Mouse (Mus musculus) intestine, embryonic 15.5 days (tissue): Measurements from ENCODE around the gene Sytl2. TPM values are rescaled to one million over a fixed set of nuclear protein-coding genes. Genes with fewer than 3 reads are reported as not detected.

Experiments used
- ATAC-seq: fragments of 200-750 bp; cut with Nextera tagmentation; 2 replicates; pipeline ENCODE4 v1.8.0; 2017; ENCODE audit warnings: moderate TSS enrichment, moderate library complexity
- H3K27ac ChIP-seq: fragments of 300-500 bp; sonication (generic); 2 replicates; pipeline ENCODE4 v1.5.1; 2015; ENCODE audit warnings: mild to moderate bottlenecking, inconsistent platforms
- H3K27me3 ChIP-seq: fragments of 300-500 bp; sonication (generic); replicated peaks from 2 replicates; pipeline ENCODE4 v1.6.1; 2015; ENCODE audit warnings: inconsistent platforms
- H3K36me3 ChIP-seq: fragments of 300-500 bp; sonication (generic); 2 replicates; pipeline ENCODE4 v1.6.1; 2015; ENCODE audit warnings: inconsistent platforms
- H3K4me1 ChIP-seq: fragments of 300-500 bp; sonication (generic); replicated peaks from 2 replicates; pipeline ENCODE4 v1.6.1; 2015; ENCODE audit warnings: inconsistent platforms
- H3K4me2 ChIP-seq: fragments of 300-500 bp; sonication (generic); replicated peaks from 2 replicates; pipeline ENCODE4 v1.6.1; 2015; ENCODE audit warnings: mild to moderate bottlenecking, inconsistent platforms
- H3K4me3 ChIP-seq: fragments of 300-500 bp; sonication (generic); replicated peaks from 2 replicates; pipeline ENCODE4 v1.5.1; 2015; ENCODE audit warnings: inconsistent platforms
- H3K9ac ChIP-seq: fragments of 300-500 bp; sonication (generic); 2 replicates; pipeline ENCODE4 v1.6.1; 2015; ENCODE audit warnings: inconsistent platforms
- H3K9me3 ChIP-seq: fragments of 300-500 bp; sonication (generic); 2 replicates; pipeline ENCODE4 v1.6.1; 2016; ENCODE audit warnings: inconsistent platforms
- WGBS: fragments of 180-500 bp; shearing (Covaris S2); methylation state at CpG from one replicate; pipeline ENCODE4 v1.1.7; 2015; 5-methylcytosine and 5-hydroxymethylcytosine counted together
- polyA plus RNA-seq: library from polyadenylated mRNA; unstranded; fragments of >200 nt; fragmentation: Nextera tagmentation; extraction: Ambion mirVana; gene quantifications from 2 replicates; pipeline ENCODE4 v1.2.1, GENCODE M21; 2015

Gene Sytl2
- polyA plus RNA-seq, 1 experiment from 2014 or later: 9.4 TPM

- WGBS: 50% methylated on average over 5 of the region's 5 CpGs
- H3K36me3 ChIP-seq: no peaks in the 10 kb centered on the region
- ATAC-seq: no peak
- no peaks in the 10 kb centered on the region for H3K9me3 ChIP-seq
- H3K4me2 ChIP-seq: no peak overlapping the region
- no peaks in the 10 kb centered on the region for H3K27me3 ChIP-seq
- no peak overlapping the region for H3K4me3 ChIP-seq
- no peak overlapping the region for H3K27ac ChIP-seq
- no peak overlapping the region for H3K9ac ChIP-seq
- H3K4me1 ChIP-seq: no peaks in the 10 kb centered on the region
These were observed 93.9 kb downstream of the Sytl2 start for GRCm38 (mm10) chr7:90395928-90396327.

GRCm38 (mm10) chr7:90409934-90410333, 107.9 kb downstream of the Sytl2 start:
- Histone ChIP-seq H3K4me1 (no peaks in the 10 kb centered on the region), H3K36me3 (no peaks in the 10 kb centered on the region), H3K27me3 (no peaks in the 10 kb centered on the region), H3K9me3 (no peaks in the 10 kb centered on the region), H3K4me2 (no peak overlapping the region), H3K9ac (no peak overlapping the region), H3K27ac (no peak overlapping the region), H3K4me3 (no peak overlapping the region)
- 51% methylated on average over 3 of the region's 3 CpGs for WGBS
- 0 out of 2 replicates have a peak, but pooled peaks have one; percentile 23 for ATAC-seq

- 20% methylated on average over 29 of the region's 29 CpGs for WGBS
- peaks cover 5% of the 10 kb centered on the region; the same call in 1 of the 2 replicates for H3K4me1 ChIP-seq
- peak within 1 kb of the TSS; percentile 29 for H3K9ac ChIP-seq
- H3K9me3 ChIP-seq: no peaks in the 10 kb centered on the region
- no peak within 1 kb of the TSS for H3K27ac ChIP-seq
- no peaks in the 10 kb centered on the region for H3K27me3 ChIP-seq
- H3K4me3 ChIP-seq: peak within 1 kb of the TSS; percentile 35
- no peaks in the 10 kb centered on the region for H3K36me3 ChIP-seq
- peak within 1 kb of the TSS; percentile 76 for H3K4me2 ChIP-seq
- ATAC-seq: peak; percentile 100
These were observed 124.3 kb downstream of the Sytl2 start, which contains the start of gene Ccdc89 for GRCm38 (mm10) chr7:90426020-90427001. TSS of gene Ccdc89 (plus strand) at chr7:90426577.

GRCm38 (mm10) chr7:90427006-90427405, 125.0 kb downstream of the Sytl2 start:
- Histone ChIP-seq H3K4me2 (peak overlapping the region; percentile 76), H3K27ac (no peak overlapping the region), H3K9me3 (no peaks in the 10 kb centered on the region), H3K36me3 (no peaks in the 10 kb centered on the region), H3K27me3 (no peaks in the 10 kb centered on the region), H3K9ac (peak overlapping the region; percentile 29; the same call in 1 of the 2 replicates), H3K4me1 (peaks cover 5% of the 10 kb centered on the region; the same call in 1 of the 2 replicates), H3K4me3 (peak overlapping the region; percentile 35)
- 57% methylated on average over 9 of the region's 9 CpGs for WGBS
- ATAC-seq: no peak

GRCm38 (mm10) chr7:90432221-90432620, 130.2 kb downstream of the Sytl2 start:
- Histone ChIP-seq H3K4me3 (no peak overlapping the region), H3K4me1 (no peaks in the 10 kb centered on the region; the same call in 1 of the 2 replicates), H3K9me3 (no peaks in the 10 kb centered on the region), H3K9ac (no peak overlapping the region), H3K4me2 (no peak overlapping the region), H3K27ac (no peak overlapping the region), H3K27me3 (no peaks in the 10 kb centered on the region), H3K36me3 (no peaks in the 10 kb centered on the region)
- no peak for ATAC-seq

GRCm38 (mm10) chr7:90440044-90440443, 138.0 kb downstream of the Sytl2 start:
- Histone ChIP-seq H3K36me3 (no peaks in the 10 kb centered on the region), H3K9ac (no peak overlapping the region), H3K27me3 (no peaks in the 10 kb centered on the region), H3K4me1 (no peaks in the 10 kb centered on the region), H3K27ac (no peak overlapping the region), H3K4me2 (no peak overlapping the region), H3K9me3 (no peaks in the 10 kb centered on the region), H3K4me3 (no peak overlapping the region)
- WGBS: 85% methylated on average over 4 of the region's 4 CpGs
- ATAC-seq: no peak

GRCm38 (mm10) chr7:90442070-90442469, 140.0 kb downstream of the Sytl2 start:
- Histone ChIP-seq H3K27ac (no peak overlapping the region), H3K27me3 (no peaks in the 10 kb centered on the region), H3K4me3 (peak overlapping the region; percentile 96), H3K4me1 (no peaks in the 10 kb centered on the region), H3K9ac (0 out of 2 replicates have a peak overlapping the region, but pooled peaks have one; percentile 10), H3K9me3 (no peaks in the 10 kb centered on the region), H3K36me3 (no peaks in the 10 kb centered on the region), H3K4me2 (peak overlapping the region; percentile 54)
- ATAC-seq: peak; percentile 8
- 15% methylated on average over 4 of the region's 4 CpGs for WGBS

GRCm38 (mm10) chr7:90442518-90443080, 140.5 kb downstream of the Sytl2 start, which contains the start of gene Crebzf:
TSS of gene Crebzf (plus strand) at chr7:90442729.
- peak within 1 kb of the TSS; percentile 96 for H3K4me3 ChIP-seq
- WGBS: under 1% methylated on average over 33 of the region's 54 CpGs
- peak within 1 kb of the TSS; percentile 100 for H3K27ac ChIP-seq
- H3K36me3 ChIP-seq: no peaks in the 10 kb centered on the region
- ATAC-seq: peak; percentile 97
- H3K4me1 ChIP-seq: no peaks in the 10 kb centered on the region
- no peaks in the 10 kb centered on the region for H3K9me3 ChIP-seq
- H3K27me3 ChIP-seq: no peaks in the 10 kb centered on the region
- H3K9ac ChIP-seq: peak within 1 kb of the TSS; percentile 99
- H3K4me2 ChIP-seq: peak within 1 kb of the TSS; percentile 65

- Histone ChIP-seq H3K4me1 (no peaks in the 10 kb centered on the region), H3K4me2 (peak overlapping the region; percentile 65), H3K27me3 (no peaks in the 10 kb centered on the region), H3K27ac (peak overlapping the region; percentile 100), H3K36me3 (no peaks in the 10 kb centered on the region), H3K9ac (peak overlapping the region; percentile 99), H3K4me3 (peak overlapping the region; percentile 96), H3K9me3 (no peaks in the 10 kb centered on the region)
- under 1% methylated on average over 110 of the region's 123 CpGs for WGBS
- ATAC-seq: peak; percentile 84
These were observed 141.3 kb downstream of the Sytl2 start for GRCm38 (mm10) chr7:90443101-90444091.

GRCm38 (mm10) chr7:90444206-90444605, 142.2 kb downstream of the Sytl2 start:
- no peak for ATAC-seq
- Histone ChIP-seq H3K4me2 (peak overlapping the region; percentile 65), H3K36me3 (no peaks in the 10 kb centered on the region), H3K4me3 (peak overlapping the region; percentile 96), H3K4me1 (no peaks in the 10 kb centered on the region), H3K9me3 (no peaks in the 10 kb centered on the region), H3K27me3 (no peaks in the 10 kb centered on the region), H3K9ac (peak overlapping the region; percentile 99), H3K27ac (no peak overlapping the region)
- WGBS: under 1% methylated on average over 6 of the region's 6 CpGs

- ATAC-seq: no peak
- Histone ChIP-seq H3K27ac (0 out of 2 replicates have a peak overlapping the region, but pooled peaks have one; percentile 37), H3K4me1 (peaks cover 7% of the 10 kb centered on the region), H3K9ac (peak overlapping the region; percentile 82), H3K36me3 (no peaks in the 10 kb centered on the region), H3K4me3 (peak overlapping the region; percentile 76), H3K27me3 (no peaks in the 10 kb centered on the region), H3K9me3 (no peaks in the 10 kb centered on the region), H3K4me2 (peak overlapping the region; percentile 73)
- WGBS: 16% methylated on average over 7 of the region's 7 CpGs
These were observed 154.2 kb downstream of the Sytl2 start for GRCm38 (mm10) chr7:90456149-90456844.
